Mouse (Mus musculus) forebrain, postnatal 0 days (tissue): Measurements from ENCODE around the gene Ticrr. TPM values are rescaled to one million over a fixed set of nuclear protein-coding genes. Genes with fewer than 3 reads are reported as not detected.

Experiments used
- ATAC-seq: fragments of 200-750 bp; cut with Nextera tagmentation; 2 replicates; pipeline ENCODE4 v1.8.0; 2017; ENCODE audit warnings: mild to moderate bottlenecking, moderate library complexity
- DNase-seq: peaks from one replicate; pipeline ENCODE4 v3.0.0-alpha.2; 2015
- H3K27ac ChIP-seq: fragments of 300-500 bp; sonication (generic); 2 replicates; pipeline ENCODE4 v1.5.1; 2014; ENCODE audit warnings: low read depth, mild to moderate bottlenecking, antibody characterized with exemption, low read length, moderate library complexity, mixed read lengths
- H3K27me3 ChIP-seq: fragments of 300-500 bp; sonication (generic); 2 replicates; pipeline ENCODE4 v1.6.1; 2014; ENCODE audit warnings: mild to moderate bottlenecking, low read length, mixed read lengths; ENCODE audit not compliant: insufficient read depth
- H3K36me3 ChIP-seq: fragments of 300-500 bp; sonication (generic); 2 replicates; pipeline ENCODE4 v1.6.1; 2014; ENCODE audit warnings: mild to moderate bottlenecking, moderate library complexity; ENCODE audit not compliant: insufficient read depth
- H3K4me1 ChIP-seq: fragments of 300-500 bp; sonication (generic); 2 replicates; pipeline ENCODE4 v1.6.1; 2014; ENCODE audit warnings: antibody characterized with exemption; ENCODE audit not compliant: insufficient read depth
- H3K4me2 ChIP-seq: fragments of 300-500 bp; sonication (generic); 2 replicates; pipeline ENCODE4 v1.6.1; 2014; ENCODE audit warnings: low read depth, mild to moderate bottlenecking, moderate library complexity
- H3K4me3 ChIP-seq: fragments of 300-500 bp; sonication (generic); 2 replicates; pipeline ENCODE4 v1.5.1; 2014; ENCODE audit warnings: low read depth, low read length, mixed read lengths
- H3K9ac ChIP-seq: fragments of 300-500 bp; sonication (generic); 2 replicates; pipeline ENCODE4 v1.6.1; 2014; ENCODE audit warnings: mild to moderate bottlenecking
- H3K9me3 ChIP-seq: fragments of 300-500 bp; sonication (generic); 2 replicates; pipeline ENCODE4 v1.6.1; 2016; ENCODE audit warnings: low read length
- CTCF ChIP-seq: sonication (generic); IDR thresholded peaks from 2 replicates; pipeline ENCODE4 v1.5.1; 2016; ENCODE audit warnings: antibody characterized with exemption, control low read depth, low read depth
- WGBS: fragments of 180-500 bp; shearing (Covaris S2); extraction: QIAGEN DNeasy Blood & Tissue Kit; methylation state at CpG from one replicate; pipeline ENCODE4 v1.1.7; 2014; 5-methylcytosine and 5-hydroxymethylcytosine counted together
- polyA plus RNA-seq: library from polyadenylated mRNA; unstranded; fragments of >200 nt; fragmentation: Nextera tagmentation; extraction: Ambion mirVana; gene quantifications from 2 replicates; pipeline ENCODE4 v1.2.1, GENCODE M21; 2015
- total RNA-seq: library from RNA; depleted of rRNA; stranded (reverse); fragments of >200 nt; gene quantifications from 2 replicates; pipeline ENCODE4 v1.2.3, GENCODE M21; 2014

Gene Ticrr
- total and polyA plus RNA-seq, 2 experiments from 2014 or later: 1.1 to 1.2 TPM

DNA sequence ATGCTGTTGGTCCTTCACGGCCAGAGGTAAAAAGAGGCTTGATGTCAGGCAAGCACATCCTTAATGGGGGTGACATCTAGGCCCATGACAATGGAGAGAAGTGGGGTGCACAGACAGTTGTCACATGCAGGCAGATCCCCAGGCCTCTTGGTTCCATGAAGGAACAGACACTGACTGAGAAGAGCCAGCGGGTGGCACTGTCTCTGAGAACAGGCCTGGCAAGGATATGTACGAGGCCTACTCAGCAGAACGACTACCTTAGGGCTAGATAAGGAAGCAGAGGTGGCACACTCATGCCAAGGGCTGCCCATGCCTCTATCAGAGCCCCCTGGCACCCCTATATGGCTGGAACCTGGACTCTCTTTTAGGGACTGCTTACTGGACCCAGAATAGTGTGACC is 40.5 kb upstream of the Ticrr start:
- no peaks in the 10 kb centered on the region for H3K36me3 ChIP-seq
- DNase-seq (no peak), ATAC-seq (no peak)
- peaks cover 6% of the 10 kb centered on the region; the same call in 1 of the 2 replicates for H3K27me3 ChIP-seq
- H3K4me1 ChIP-seq: no peaks in the 10 kb centered on the region
- TF ChIP-seq CTCF: peak; percentile 39
- no peaks in the 10 kb centered on the region for H3K9me3 ChIP-seq
- no peak overlapping the region for H3K4me2 ChIP-seq
- H3K27ac ChIP-seq: no peak overlapping the region
- WGBS: 70% methylated on average over 4 of the region's 4 CpGs
- H3K9ac ChIP-seq: no peak overlapping the region
- no peak overlapping the region for H3K4me3 ChIP-seq

DNA sequence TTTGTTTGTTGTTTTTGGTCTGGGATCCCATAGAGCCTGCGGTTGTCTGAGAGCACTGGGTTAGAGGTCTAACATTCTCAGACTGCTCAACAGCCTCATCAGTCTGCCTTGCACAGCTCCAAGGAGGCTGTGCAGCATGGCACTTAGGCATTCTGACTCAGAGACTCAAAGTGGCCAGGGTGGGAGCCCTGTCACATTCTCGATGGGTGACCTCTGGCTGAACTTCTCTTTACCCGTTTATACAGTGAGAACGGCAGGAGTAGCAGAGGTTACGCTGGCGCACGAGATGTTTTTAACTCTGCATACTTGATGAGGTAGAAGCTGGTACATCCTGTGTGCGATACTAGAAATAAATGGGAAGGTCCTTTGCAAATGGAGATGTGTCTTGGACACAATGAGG is 36.9 kb upstream of the Ticrr start:
- no peak for TF ChIP-seq CTCF
- no peaks in the 10 kb centered on the region for H3K9me3 ChIP-seq
- H3K36me3 ChIP-seq: no peaks in the 10 kb centered on the region
- 70% methylated on average over 8 of the region's 8 CpGs for whole genome bisulfite sequencing
- H3K27me3 ChIP-seq: no peaks in the 10 kb centered on the region
- DNase-seq: no peak
- H3K4me3 ChIP-seq: no peak overlapping the region
- H3K4me2 ChIP-seq: no peak overlapping the region
- no peak overlapping the region for H3K27ac ChIP-seq
- H3K4me1 ChIP-seq: no peaks in the 10 kb centered on the region
- ATAC-seq: no peak
- no peak overlapping the region for H3K9ac ChIP-seq

DNA sequence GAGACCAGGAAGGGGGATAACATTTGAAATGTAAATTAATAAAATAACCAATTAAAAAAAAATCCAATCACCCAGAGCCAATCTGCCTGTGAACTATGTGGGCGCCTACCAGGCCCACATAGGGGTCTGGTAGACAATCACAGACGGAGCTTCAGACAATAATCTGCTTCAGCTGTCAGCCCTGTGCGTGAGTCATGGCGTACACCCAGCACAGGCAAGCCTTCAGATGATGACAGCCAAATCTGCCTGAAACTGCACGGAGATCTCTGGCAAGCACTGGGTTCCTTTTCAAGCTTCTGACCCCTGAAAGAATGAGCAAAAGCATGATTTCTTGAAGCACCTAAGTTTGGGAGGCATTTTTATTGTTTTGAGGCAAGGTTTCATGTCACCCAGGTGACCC is 33.8 kb upstream of the Ticrr start:
- H3K4me1 ChIP-seq: no peaks in the 10 kb centered on the region
- no peak for TF ChIP-seq CTCF
- H3K4me2 ChIP-seq: no peak overlapping the region
- no peak overlapping the region for H3K27ac ChIP-seq
- H3K9ac ChIP-seq: no peak overlapping the region
- H3K4me3 ChIP-seq: no peak overlapping the region
- no peaks in the 10 kb centered on the region for H3K9me3 ChIP-seq
- 52% methylated on average over 5 of the region's 5 CpGs for WGBS
- H3K36me3 ChIP-seq: no peaks in the 10 kb centered on the region
- H3K27me3 ChIP-seq: no peaks in the 10 kb centered on the region
- DNase-seq (no peak), ATAC-seq (peak; percentile 34; the same call in 1 of the 2 replicates)

DNA sequence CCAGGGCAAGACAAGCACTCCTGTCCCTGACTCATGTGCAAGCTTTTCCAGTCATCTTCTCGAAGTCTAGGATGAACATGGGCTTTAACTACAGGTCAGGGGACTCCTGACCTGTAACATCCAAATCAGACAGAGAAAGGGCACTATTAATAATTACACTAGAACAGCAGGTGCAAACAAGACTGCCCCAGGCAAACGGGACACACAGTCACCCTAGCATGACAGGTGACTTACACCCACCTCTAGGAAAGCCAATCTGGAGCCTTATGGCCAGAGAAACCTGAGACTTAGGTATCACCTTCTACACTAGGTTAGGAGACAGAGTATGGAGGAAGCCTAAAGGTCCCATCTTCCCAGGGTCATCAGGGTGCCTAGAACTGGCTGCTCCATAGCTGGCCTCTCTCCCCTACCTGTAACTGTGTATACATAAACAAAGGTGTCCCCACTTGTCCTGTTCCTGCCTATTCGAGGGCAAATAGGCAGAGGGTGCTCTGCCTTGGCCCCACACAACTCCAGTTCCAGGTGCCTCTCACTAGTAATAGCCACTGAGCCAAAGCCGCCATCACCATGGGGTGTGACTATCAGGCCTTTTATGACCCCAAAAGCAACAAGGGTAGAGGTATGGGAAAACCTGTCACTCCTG is 31.6 kb upstream of the Ticrr start:
- H3K4me1 ChIP-seq: no peaks in the 10 kb centered on the region

DNA sequence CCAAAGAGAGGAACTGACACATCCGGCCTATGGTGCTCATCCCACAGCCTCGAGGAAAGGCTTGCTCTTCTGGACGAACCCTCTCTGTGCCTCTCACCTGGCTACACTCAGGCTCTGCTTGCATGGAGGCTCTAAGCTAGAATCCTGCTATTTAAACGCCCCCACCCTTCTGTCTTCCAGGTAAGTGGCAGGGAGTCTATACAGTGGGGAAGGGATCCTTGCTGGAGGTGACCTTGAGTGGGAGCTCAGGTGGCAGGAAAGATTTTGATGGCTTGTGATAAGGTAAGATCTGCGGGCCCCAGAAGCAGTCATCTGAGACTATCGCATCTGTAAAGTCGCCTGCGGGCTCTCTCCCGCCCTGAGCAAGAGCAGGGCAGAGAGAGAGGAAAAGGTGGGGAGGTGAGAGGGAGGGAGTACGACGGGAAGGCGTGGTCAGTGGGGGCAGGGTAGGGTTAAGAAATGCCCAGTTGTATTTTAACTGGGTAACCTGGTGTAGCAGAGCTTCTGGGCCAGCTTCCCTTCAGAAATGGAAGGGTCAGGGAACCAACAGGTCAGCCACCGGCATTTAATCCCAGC is 28.1 kb upstream of the Ticrr start:
- Histone ChIP-seq H3K4me1 (no peaks in the 10 kb centered on the region), H3K4me3 (no peak overlapping the region), H3K27me3 (no peaks in the 10 kb centered on the region; the same call in 1 of the 2 replicates), H3K27ac (no peak overlapping the region), H3K4me2 (no peak overlapping the region), H3K36me3 (no peaks in the 10 kb centered on the region), H3K9ac (no peak overlapping the region), H3K9me3 (no peaks in the 10 kb centered on the region)
- DNase-seq (no peak), ATAC-seq (no peak)
- 35% methylated on average over 13 of the region's 13 CpGs for WGBS
- TF ChIP-seq CTCF: no peak

More for the DNA sequence above, 31.6 kb upstream of the Ticrr start:
- no peak for TF ChIP-seq CTCF
- H3K9ac ChIP-seq: no peak overlapping the region
- no peak overlapping the region for H3K4me2 ChIP-seq
- ATAC-seq: no peak
- 69% methylated on average over 4 of the region's 4 CpGs for WGBS
- no peak overlapping the region for H3K27ac ChIP-seq
- no peaks in the 10 kb centered on the region for H3K9me3 ChIP-seq
- H3K36me3 ChIP-seq: no peaks in the 10 kb centered on the region
- no peaks in the 10 kb centered on the region for H3K27me3 ChIP-seq
- H3K4me3 ChIP-seq: no peak overlapping the region
- no peak for DNase-seq

DNA sequence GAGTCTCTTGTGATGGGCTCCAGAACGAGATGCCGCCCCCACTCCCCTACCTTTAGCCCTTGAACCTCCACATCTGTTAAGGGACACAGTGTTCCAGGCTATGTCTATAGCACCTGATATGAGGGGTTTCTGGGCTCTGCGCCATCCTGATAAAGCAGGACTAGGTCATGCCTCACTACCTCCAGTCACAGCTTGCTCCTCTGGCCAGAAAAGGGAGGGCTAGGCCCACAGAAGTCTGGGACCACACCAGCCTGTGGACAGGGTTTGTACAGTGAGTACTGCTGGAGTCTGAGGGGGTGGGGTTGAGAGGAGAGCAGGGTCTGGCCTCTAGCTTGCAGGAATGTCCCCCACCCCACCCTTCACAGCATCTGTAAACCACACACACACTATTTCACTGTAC is 12.8 kb upstream of the Ticrr start:
- ATAC-seq (no peak), DNase-seq (no peak)
- Histone ChIP-seq H3K9me3 (no peaks in the 10 kb centered on the region), H3K27me3 (no peaks in the 10 kb centered on the region), H3K27ac (no peak overlapping the region), H3K4me1 (no peaks in the 10 kb centered on the region), H3K4me2 (no peak overlapping the region), H3K9ac (no peak overlapping the region), H3K36me3 (no peaks in the 10 kb centered on the region), H3K4me3 (no peak overlapping the region)
- 90% methylated on average over 3 of the region's 3 CpGs for WGBS
- TF ChIP-seq CTCF: no peak

DNA sequence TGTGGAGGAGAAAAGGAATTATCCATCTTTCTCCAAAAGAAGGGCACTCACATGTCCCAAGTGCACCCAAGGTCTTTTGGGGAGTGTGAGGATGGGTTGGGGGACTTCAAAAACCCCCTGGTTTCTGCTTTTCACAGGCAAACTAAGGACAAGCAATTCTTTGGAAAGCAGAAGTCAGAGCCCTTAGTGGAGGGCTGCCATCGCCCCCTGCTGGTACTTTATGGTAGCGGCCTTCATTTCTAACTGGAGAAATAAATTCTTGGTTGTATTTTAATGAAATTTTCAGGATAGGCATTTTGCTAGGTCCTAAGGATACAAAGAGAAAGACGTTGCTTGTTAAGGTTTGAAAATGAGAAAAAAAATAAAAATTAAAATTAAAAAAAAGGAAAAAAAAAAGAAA is 11.0 kb upstream of the Ticrr start:
- H3K4me2 ChIP-seq: no peak overlapping the region
- H3K9me3 ChIP-seq: no peaks in the 10 kb centered on the region
- H3K4me3 ChIP-seq: no peak overlapping the region
- H3K27me3 ChIP-seq: no peaks in the 10 kb centered on the region
- no peaks in the 10 kb centered on the region for H3K36me3 ChIP-seq
- peak; percentile 81 for TF ChIP-seq CTCF
- ATAC-seq (peak; percentile 34; the same call in 1 of the 2 replicates), DNase-seq (peak; percentile 79)
- no peaks in the 10 kb centered on the region for H3K4me1 ChIP-seq
- no peak overlapping the region for H3K9ac ChIP-seq
- WGBS: 5% methylated on average over 3 of the region's 3 CpGs
- no peak overlapping the region for H3K27ac ChIP-seq
